Mouse (Mus musculus): Measurements from ENCODE around the gene Plekhh1.

DNA sequence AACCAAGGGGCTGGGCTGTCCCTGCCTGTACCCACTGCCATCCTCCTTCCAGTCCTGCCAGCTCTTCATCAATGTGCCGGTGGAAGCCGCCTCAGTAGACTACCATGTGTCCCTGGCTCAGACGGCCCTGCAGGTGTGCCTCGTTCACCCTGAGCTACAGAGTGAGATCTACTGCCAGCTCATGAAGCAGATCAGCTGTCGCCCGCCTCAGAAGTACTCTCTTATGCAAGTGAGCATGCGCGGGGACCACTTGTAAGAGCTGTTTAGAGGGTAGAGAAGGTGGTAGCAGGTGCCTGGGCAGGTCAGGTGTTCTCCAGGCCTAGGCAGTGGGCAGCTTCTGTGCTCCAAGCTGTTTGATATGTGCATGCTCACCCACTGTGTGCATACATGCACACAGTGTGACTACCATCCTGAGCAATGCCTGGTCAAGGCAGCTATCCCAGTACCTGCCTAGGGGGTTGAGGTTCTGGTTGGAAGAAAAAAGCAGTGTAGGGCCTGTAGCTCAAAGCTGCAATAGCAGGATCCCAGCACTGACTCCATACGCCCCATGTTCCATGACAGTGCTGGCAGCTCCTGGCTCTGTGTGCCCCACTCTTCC is 41.9 kb downstream of the Plekhh1 start:
- no peak for TF ChIP-seq POLR2AphosphoS2 (IDR thresholded peaks at IDR 0.05; ENCODE audit: low read length)
- no peak for TF ChIP-seq HCFC1 (IDR thresholded peaks at IDR 0.05; ENCODE audit: low read depth, low read length)
- TF ChIP-seq POLR2A (IDR thresholded peaks at IDR 0.05; ENCODE audit: control insufficient read depth in 1 of 2, insufficient read depth in 1 of 2, low read depth in 1 of 2, low read length in 2 of 2, poor library complexity in 1 of 2) = no peak

Data from MEL (cell line).